9 mouse cellular contexts compared by ENCODE assay signal in genomic region chr15:77827379-77827778, GRCm38 (mm10). TPM values are rescaled to one million over a fixed set of nuclear protein-coding genes. Genes with fewer than 3 reads are reported as not detected.
DNase-seq lines count a peak whose midpoint lies in the region; ATAC-seq and TF ChIP-seq lines count a peak whose summit lies in the region.
"Had no signal": no experiment of that assay in that cellular context is flagged by ENCODE, and none has a peak within 500 bp of the region (broad histone marks: within the 10 kb centered on the region; RNA-seq: fewer than 3 reads in every experiment).

No protein-coding gene starts in this region.

- no peak for TF ChIP-seq EP300 in liver, postnatal 0 days (IDR thresholded peaks at IDR 0.05; ENCODE audit: low read depth)

- no peak for DNase-seq in heart, embryonic 10.5 days (ENCODE audit: low spot score)
- no peak for DNase-seq in heart, adult 18-20 months
- no peak for DNase-seq in liver, embryonic 11.5 days (ENCODE audit: low spot score)
- DNase-seq in liver, postnatal 0 days = no peak
- peak; percentile 75 for DNase-seq in mesoderm, embryonic 11.5 days (ENCODE audit: low read depth, low spot score)
- DNase-seq in layer of hippocampus, postnatal 10 days (ENCODE audit: low spot score in 2 of 2) = no peak
- DNase-seq in right cerebral cortex, adult 18-20 months = no peak
- DNase-seq: retina, postnatal 1 day had no signal

- no peaks in the 10 kb centered on the region for H3K27me3 ChIP-seq in heart, embryonic 10.5 days (ENCODE audit: insufficient read depth, poor library complexity, severe bottlenecking)
- H3K27me3 ChIP-seq in liver, embryonic 11.5 days (replicated peaks; ENCODE audit: control insufficient read depth, insufficient read depth, low read length) = no peaks in the 10 kb centered on the region
- no peaks in the 10 kb centered on the region for H3K27me3 ChIP-seq in liver, postnatal 0 days (ENCODE audit: insufficient read depth, low read length)

- ATAC-seq in liver, embryonic 11.5 days (replicated peaks; ENCODE audit: low FRiP score) = no peak
- no peak for ATAC-seq in liver, postnatal 0 days

- TF ChIP-seq CTCF in liver, postnatal 0 days (IDR thresholded peaks at IDR 0.05; ENCODE audit: low read depth) = no peak

- no peaks in the 10 kb centered on the region for H3K9me3 ChIP-seq in heart, embryonic 10.5 days
- H3K9me3 ChIP-seq in liver, embryonic 11.5 days (ENCODE audit: control insufficient read depth, low read length) = no peaks in the 10 kb centered on the region
- H3K9me3 ChIP-seq in liver, postnatal 0 days (ENCODE audit: low read length) = no peaks in the 10 kb centered on the region

- peak overlapping the region; percentile 72 for H3K27ac ChIP-seq in heart, embryonic 10.5 days
- peak overlapping the region; percentile 13; the same call in 1 of the 2 replicates for H3K27ac ChIP-seq in liver, embryonic 11.5 days (ENCODE audit: low read depth, low read length)
- no peak overlapping the region for H3K27ac ChIP-seq in liver, postnatal 0 days (ENCODE audit: low read depth)
- peak overlapping the region; percentile 32; the same call in 1 of the 2 replicates for H3K27ac ChIP-seq in brown adipose tissue, adult 24 weeks (replicated peaks; ENCODE audit: low read depth, low read length)

- no peak overlapping the region for H3K9ac ChIP-seq in liver, embryonic 11.5 days (ENCODE audit: low read depth, low read length)
- no peak overlapping the region for H3K9ac ChIP-seq in liver, postnatal 0 days (replicated peaks)

- 0 out of 2 replicates have a peak overlapping the region, but pooled peaks have one; percentile 22 for H3K4me3 ChIP-seq in heart, embryonic 10.5 days
- H3K4me3 ChIP-seq in liver, embryonic 11.5 days (ENCODE audit: low read depth, low read length) = no peak overlapping the region
- no peak overlapping the region for H3K4me3 ChIP-seq in liver, postnatal 0 days (ENCODE audit: low read depth, low read length)
- no peak overlapping the region for H3K4me3 ChIP-seq in brown adipose tissue, adult 24 weeks (ENCODE audit: insufficient read depth, low read depth, low read length)

- peaks cover 80% of the 10 kb centered on the region for H3K4me1 ChIP-seq in heart, embryonic 10.5 days
- H3K4me1 ChIP-seq in liver, embryonic 11.5 days (replicated peaks; ENCODE audit: control insufficient read depth, insufficient read depth, low read length) = peaks cover 69% of the 10 kb centered on the region
- H3K4me1 ChIP-seq in liver, postnatal 0 days (ENCODE audit: insufficient read depth) = peaks cover 79% of the 10 kb centered on the region
- peaks cover 65% of the 10 kb centered on the region for H3K4me1 ChIP-seq in brown adipose tissue, adult 24 weeks (ENCODE audit: control insufficient read depth, insufficient read depth, insufficient read length, low read length)

- peaks cover 34% of the 10 kb centered on the region for H3K36me3 ChIP-seq in heart, embryonic 10.5 days
- H3K36me3 ChIP-seq in liver, embryonic 11.5 days (ENCODE audit: control insufficient read depth, insufficient read depth, low read length) = peaks cover 6% of the 10 kb centered on the region; the same call in 1 of the 2 replicates
- H3K36me3 ChIP-seq in liver, postnatal 0 days (replicated peaks; ENCODE audit: insufficient read depth, low read length) = peaks cover 17% of the 10 kb centered on the region

- H3K4me2 ChIP-seq in liver, embryonic 11.5 days = no peak overlapping the region; the same call in 1 of the 2 replicates
- H3K4me2 ChIP-seq in liver, postnatal 0 days (ENCODE audit: low read depth, low read length) = no peak overlapping the region

- WGBS in heart, embryonic 10.5 days = 16% methylated on average over 7 of the region's 7 CpGs
- WGBS in liver, embryonic 11.5 days = 52% methylated on average over 7 of the region's 7 CpGs
- 70% methylated on average over 7 of the region's 7 CpGs for WGBS in liver, postnatal 0 days (ENCODE audit: insufficient replicate concordance)

RNA-seq across cellular contexts. Expression of gene Myh9, which starts 14.6 kb away (rescaled TPM):
- polyA plus RNA-seq in heart, embryonic 10.5 days (2016; fragmentation: Nextera tagmentation; extraction: Ambion mirVana) = 34.5 and 37.5 TPM in 2 replicates
- total RNA-seq in heart, adult 18-20 months (2021) = 100 to 1,000 TPM; 117 to 119 TPM
- 49.8 and 53.0 TPM in 2 replicates for polyA plus RNA-seq in liver, embryonic 11.5 days (2014; fragmentation: Nextera tagmentation; extraction: Ambion mirVana)
- polyA plus RNA-seq in liver, postnatal 0 days (2015; fragmentation: Nextera tagmentation; extraction: Ambion mirVana) = 17.7 and 22.4 TPM in 2 replicates
- 36.0 and 59.3 TPM in 2 replicates for polyA plus RNA-seq in brown adipose tissue, adult 24 weeks (2012; ENCODE audit: insufficient read depth, insufficient read length, missing spikeins)
- total RNA-seq in layer of hippocampus, postnatal 10 days (2021) = 10 to 100 TPM; 65.2 to 75.2 TPM
